Mouse (Mus musculus) ES-E14 (cell line): ENCODE data around the gene Jade1. TPM values are rescaled to one million over a fixed set of nuclear protein-coding genes. Genes with fewer than 3 reads are reported as not detected.

Experiments
- DNase-seq: peaks from one replicate; pipeline ENCODE4 v3.0.0-alpha.2; 2013; ENCODE audit warnings: low read depth, low spot score
- H3K27ac ChIP-seq: 2 replicates; pipeline ENCODE4 v1.5.1; 2012; ENCODE audit warnings: low read depth, mild to moderate bottlenecking, low read length, moderate library complexity, mixed read lengths; ENCODE audit not compliant: poor library complexity, insufficient read depth, severe bottlenecking
- H3K36me3 ChIP-seq: 2 replicates; pipeline ENCODE4 v1.6.1; 2012; ENCODE audit warnings: mild to moderate bottlenecking, low read length, moderate library complexity, mixed read lengths; ENCODE audit not compliant: control insufficient read depth, poor library complexity, insufficient read depth, severe bottlenecking
- H3K4me1 ChIP-seq, 2 experiments: fragments of 150-350 bp in 1 of 2; sonication (generic) in 1 of 2; 2 replicates each; pipeline ENCODE4 v1.6.1; 2012; ENCODE audit warnings: low read length in 2 of 2, mild to moderate bottlenecking in 1 of 2, mixed read lengths in 1 of 2; ENCODE audit not compliant: control insufficient read depth in 2 of 2, insufficient read depth in 2 of 2, poor library complexity in 1 of 2
- H3K4me3 ChIP-seq, 2 experiments: fragments of 150-350 bp in 1 of 2; sonication (generic) in 1 of 2; 2 replicates each; pipeline ENCODE4 v1.5.1; 2012; ENCODE audit warnings: low read length in 2 of 2, low read depth in 1 of 2, mild to moderate bottlenecking in 1 of 2, mixed read lengths in 1 of 2; ENCODE audit not compliant: insufficient read depth in 1 of 2, poor library complexity in 1 of 2, severe bottlenecking in 1 of 2
- H3K9ac ChIP-seq: 2 replicates; pipeline ENCODE4 v1.6.1; 2012; ENCODE audit warnings: low read depth, mild to moderate bottlenecking, low read length, mixed read lengths; ENCODE audit not compliant: poor library complexity, insufficient read depth, severe bottlenecking
- H3K9me3 ChIP-seq: fragments of 150-350 bp; sonication (generic); 2 replicates; pipeline ENCODE4 v1.6.1; 2012; ENCODE audit warnings: low read depth, mild to moderate bottlenecking, low read length; ENCODE audit not compliant: control insufficient read depth, insufficient read depth
- CHD2 ChIP-seq: IDR thresholded peaks from 2 replicates; pipeline ENCODE4 v1.6.1; 2014; ENCODE audit warnings: mild to moderate bottlenecking, low read depth, low read length, inconsistent platforms
- HCFC1 ChIP-seq: IDR thresholded peaks from 2 replicates; pipeline ENCODE4 v1.6.1; 2012; ENCODE audit warnings: low read length, inconsistent platforms, borderline replicate concordance; ENCODE audit not compliant: insufficient read depth
- MAFK ChIP-seq: IDR thresholded peaks from 2 replicates; pipeline ENCODE4 v1.6.1; 2014; ENCODE audit warnings: mild to moderate bottlenecking, low read depth, low read length, inconsistent platforms; ENCODE audit not compliant: insufficient read depth
- ZC3H11A ChIP-seq: IDR thresholded peaks from 2 replicates; pipeline ENCODE4 v1.6.1; 2012; ENCODE audit warnings: low read depth, mild to moderate bottlenecking, inconsistent platforms, low read length, borderline replicate concordance
- ZNF384 ChIP-seq: IDR thresholded peaks from 2 replicates; pipeline ENCODE4 v1.6.1; 2012; ENCODE audit warnings: low read depth, low read length, inconsistent platforms
- in situ Hi-C, 2 experiments: fragments of 600-800 bp; cut with MboI; formaldehyde crosslinking; loops; one replicate each; pipeline ENCODE4 v1.15.1; 2025; ENCODE audit warnings: low sequenced_read_pairs in 2 of 2, inconsistent platforms in 1 of 2; ENCODE audit not compliant: unreplicated experiment in 2 of 2
- total RNA-seq: library from RNA; depleted of rRNA; stranded (reverse); fragments of 300-350 nt; gene quantifications from 2 replicates; pipeline ENCODE4 v1.2.3, GENCODE M21; 2012

The Jade1 gene
- total RNA-seq, 1 experiment = 218 TPM

DNA sequence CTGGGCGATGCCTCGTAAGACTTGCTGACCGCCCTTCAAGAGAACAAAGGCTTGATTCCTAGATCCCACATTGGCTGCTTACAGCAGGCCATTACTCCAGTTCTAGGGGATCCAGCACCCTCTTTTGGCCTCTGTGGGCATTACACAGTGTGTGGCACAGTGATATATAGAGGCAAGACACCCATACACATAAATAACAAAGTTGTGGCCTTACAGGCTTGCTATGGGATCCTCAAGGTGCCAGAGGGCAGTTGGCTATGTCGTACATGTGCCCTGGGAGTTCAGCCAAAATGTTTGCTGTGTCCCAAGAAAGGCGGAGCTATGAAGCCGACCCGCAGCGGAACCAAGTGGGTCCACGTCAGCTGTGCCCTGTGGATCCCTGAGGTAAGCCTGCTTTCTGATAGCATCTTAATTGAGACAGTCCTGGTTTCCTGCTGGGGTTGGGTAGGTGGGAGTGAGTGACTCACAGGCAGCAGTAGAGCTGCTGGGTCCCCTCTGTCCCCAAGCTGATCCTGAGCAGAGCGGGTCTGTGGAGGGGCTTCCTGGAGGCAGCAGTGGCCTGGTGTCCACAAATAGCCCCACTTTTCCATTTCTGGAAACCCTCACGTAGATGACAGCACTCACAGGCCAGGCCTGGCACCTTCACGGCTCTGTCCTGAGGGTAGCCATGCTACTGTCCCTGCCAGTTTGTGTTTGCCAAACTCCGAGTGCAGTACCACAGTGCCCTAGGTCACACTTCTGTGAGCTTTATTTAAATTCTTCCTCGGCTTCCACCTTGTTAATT is 44.5 kb downstream of the Jade1 start:
- H3K9me3 ChIP-seq = no peaks in the 10 kb centered on the region
- TF ChIP-seq MAFK (no peak), ZNF384 (no peak), CHD2 (no peak), HCFC1 (no peak), ZC3H11A (no peak)
- DNase-seq = peak; percentile 50

DNA sequence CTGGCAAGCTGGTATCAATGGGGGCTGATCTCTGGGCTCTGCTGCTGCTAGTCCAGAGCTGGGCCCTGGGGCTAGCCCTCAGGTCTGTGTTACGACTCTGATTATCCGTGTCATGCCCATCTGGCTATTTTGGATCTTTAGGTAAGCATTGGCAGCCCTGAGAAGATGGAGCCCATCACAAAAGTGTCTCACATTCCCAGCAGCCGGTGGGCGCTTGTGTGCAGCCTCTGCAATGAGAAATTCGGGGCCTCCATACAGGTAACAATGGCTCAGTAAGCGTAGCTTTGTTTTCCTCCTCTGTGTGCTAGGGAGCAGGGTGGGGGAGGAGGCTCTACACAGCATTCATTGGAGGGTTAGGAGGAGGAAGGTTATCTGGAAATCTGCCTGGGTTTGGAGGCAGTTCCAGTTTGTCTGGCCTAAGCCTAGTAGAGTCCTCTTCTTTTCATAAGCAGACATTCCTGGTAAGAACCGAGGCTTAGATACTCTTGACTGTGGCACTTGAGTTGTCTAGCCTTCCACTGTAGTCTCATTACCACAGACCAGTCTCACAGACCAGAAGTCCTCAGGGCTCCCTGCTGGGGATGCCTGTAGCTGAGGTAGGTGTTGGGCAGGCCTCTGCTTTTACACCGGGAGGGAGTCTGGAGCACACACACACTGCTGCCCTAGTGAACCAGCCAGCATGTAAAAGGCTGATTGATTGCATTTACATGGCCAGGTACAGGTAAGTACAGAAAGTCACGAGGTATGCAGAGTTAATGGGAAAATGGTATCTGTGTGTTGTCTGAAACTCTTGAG is 45.9 kb downstream of the Jade1 start:
- DNase-seq = no peak
- Histone ChIP-seq H3K9me3 (no peaks in the 10 kb centered on the region), H3K4me3 (no peak overlapping the region), H3K36me3 (peaks cover 89% of the 10 kb centered on the region), H3K9ac (no peak overlapping the region), H3K27ac (no peak overlapping the region), H3K4me1 (peaks cover 9 to 33% of the 10 kb centered on the region in 2 experiments)
- TF ChIP-seq ZC3H11A (no peak), ZNF384 (no peak), HCFC1 (no peak), MAFK (no peak), CHD2 (no peak)
- in situ Hi-C loops = no loop called here

More for the DNA sequence above, 44.5 kb downstream of the Jade1 start:
- H3K9ac ChIP-seq = no peak overlapping the region
- peak overlapping the region; percentile 0; the same call in 1 of the 2 replicates for H3K27ac ChIP-seq
- peaks cover 9 to 30% of the 10 kb centered on the region in 2 experiments for H3K4me1 ChIP-seq
- H3K36me3 ChIP-seq = peaks cover 88% of the 10 kb centered on the region
- in situ Hi-C loops = no loop called here
- H3K4me3 ChIP-seq = no peak overlapping the region

DNA sequence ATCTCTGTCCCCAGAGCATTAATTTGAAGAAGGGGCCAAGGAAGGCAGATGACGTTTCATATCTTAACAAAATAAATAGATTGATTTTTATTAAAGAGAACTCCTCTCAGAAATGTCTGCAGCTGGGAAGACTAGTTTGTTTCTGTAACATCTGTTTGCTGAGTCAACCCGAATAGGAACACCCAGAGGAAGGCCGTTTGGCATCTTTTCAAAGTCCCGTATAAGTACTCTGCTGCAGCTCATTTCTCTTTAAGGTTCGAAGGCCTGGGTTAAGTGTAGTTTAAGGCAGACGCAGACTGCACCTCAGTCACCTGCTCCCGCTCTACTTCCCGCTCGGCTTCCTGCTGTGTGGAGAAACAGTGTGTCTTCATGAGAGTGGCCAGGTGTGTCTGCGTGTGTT is 47.4 kb downstream of the Jade1 start:
- Histone ChIP-seq H3K4me3 (no peak overlapping the region), H3K27ac (no peak overlapping the region), H3K9me3 (no peaks in the 10 kb centered on the region), H3K9ac (no peak overlapping the region), H3K36me3 (peaks cover 86% of the 10 kb centered on the region), H3K4me1 (peaks cover 5 to 26% of the 10 kb centered on the region in 2 experiments)
- DNase-seq = no peak
- TF ChIP-seq MAFK (no peak), ZNF384 (no peak), CHD2 (no peak), HCFC1 (no peak), ZC3H11A (no peak)
- in situ Hi-C loops = no loop called here

DNA sequence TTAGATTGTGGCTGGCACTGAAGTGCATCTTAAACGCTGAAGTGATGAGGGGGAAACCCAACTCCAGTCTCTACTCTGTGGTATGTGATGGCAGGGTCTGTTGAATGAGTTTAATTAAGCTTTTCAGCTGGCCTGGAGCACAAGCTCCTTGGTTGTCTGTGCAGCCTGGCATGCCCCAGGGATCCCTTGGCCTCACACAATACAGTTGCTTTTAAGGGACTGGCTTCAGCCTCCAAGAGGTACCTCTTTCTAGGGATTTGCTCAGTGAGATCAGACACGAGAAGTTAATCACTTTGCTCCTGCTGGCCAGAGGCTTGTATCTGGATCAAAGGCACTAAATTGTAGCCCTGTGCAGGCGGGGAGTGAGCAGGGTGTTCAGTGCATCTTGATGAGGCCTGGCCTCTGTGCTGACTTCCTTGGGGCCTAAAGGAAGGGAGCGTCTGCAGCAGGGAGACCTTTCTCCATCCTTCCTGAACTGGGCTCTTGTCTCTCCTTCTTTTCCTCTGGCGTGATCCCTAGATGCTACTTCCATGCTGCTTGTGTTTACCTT is 48.0 kb downstream of the Jade1 start:
- Histone ChIP-seq H3K36me3 (peaks cover 82% of the 10 kb centered on the region), H3K4me3 (no peak overlapping the region), H3K4me1 (peaks cover 5 to 24% of the 10 kb centered on the region in 2 experiments), H3K9ac (no peak overlapping the region), H3K27ac (no peak overlapping the region), H3K9me3 (no peaks in the 10 kb centered on the region)
- no peak for DNase-seq
- in situ Hi-C loops = no loop called here
- no peak for TF ChIP-seq CHD2
- TF ChIP-seq HCFC1 = no peak
- TF ChIP-seq MAFK = no peak
- no peak for TF ChIP-seq ZNF384
- no peak for TF ChIP-seq ZC3H11A
